Mouse (Mus musculus) left cerebral cortex, adult 2 months (tissue): ENCODE results near the gene Adcy5. TPM values are rescaled to one million over a fixed set of nuclear protein-coding genes. Genes with fewer than 3 reads are reported as not detected.

Experiments
- DNase-seq, 2 experiments: peaks; one replicate each; pipeline ENCODE4 v3.0.0; 2021 to 2022; ENCODE audit warnings: low spot score in 2 of 2, mixed read lengths in 1 of 2; ENCODE audit errors: extremely low spot score in 1 of 2
- H3K27ac ChIP-seq: fragments of 200-600 bp; 2 replicates; pipeline ENCODE4 v1.8.1; 2022
- H3K4me3 ChIP-seq: fragments of 200-600 bp; 2 replicates; pipeline ENCODE4 v1.8.1; 2022
- CTCF ChIP-seq: fragments of 200-600 bp; IDR thresholded peaks from 2 replicates; pipeline ENCODE4 v1.8.1; 2022; ENCODE audit warnings: antibody characterized with exemption, mild to moderate bottlenecking, moderate library complexity
- intact Hi-C: fragments of 180-260 bp; cut with DNase I; formaldehyde crosslinking; loops from one replicate; pipeline ENCODE4 v1.15.1; 2025
- total RNA-seq, 2 experiments: library from RNA; stranded (reverse); gene quantifications; 2 replicates each; pipeline ENCODE4 v1.2.3; 2021

Gene Adcy5
- total RNA-seq, 2 experiments from 2014 or later: 96.8 to 129 TPM

GRCm38 (mm10) chr16:35287244-35287643 lies 132.6 kb downstream of the Adcy5 start:
- no peak overlapping the region for H3K27ac ChIP-seq
- intact Hi-C loops: no loop called here
- no peak for TF ChIP-seq CTCF
- H3K4me3 ChIP-seq: no peak overlapping the region
- DNase-seq: no peak

GRCm38 (mm10) chr16:35297786-35298185 lies 143.1 kb downstream of the Adcy5 start:
- intact Hi-C loops: no loop called here
- no peak overlapping the region for H3K4me3 ChIP-seq
- H3K27ac ChIP-seq: no peak overlapping the region
- no peak for TF ChIP-seq CTCF
- no peak for DNase-seq

- no peak overlapping the region for H3K4me3 ChIP-seq
- DNase-seq: no peak
- TF ChIP-seq CTCF: no peak
- intact Hi-C loops: no loop called here
- H3K27ac ChIP-seq: no peak overlapping the region
These were observed 145.5 kb downstream of the Adcy5 start for GRCm38 (mm10) chr16:35300156-35300555.

- no peak for DNase-seq
- no peak overlapping the region for H3K27ac ChIP-seq
- intact Hi-C loops: no loop called here
- H3K4me3 ChIP-seq: no peak overlapping the region
- no peak for TF ChIP-seq CTCF
These were observed 148.0 kb downstream of the Adcy5 start for GRCm38 (mm10) chr16:35302441-35303280.

GRCm38 (mm10) chr16:35303721-35304120 lies 149.0 kb downstream of the Adcy5 start:
- intact Hi-C loops: no loop called here
- no peak for DNase-seq
- no peak for TF ChIP-seq CTCF

GRCm38 (mm10) chr16:35304416-35304815 lies 149.7 kb downstream of the Adcy5 start:
- no peak for DNase-seq
- no peak overlapping the region for H3K27ac ChIP-seq
- no peak overlapping the region for H3K4me3 ChIP-seq
- intact Hi-C loops: no loop called here
- no peak for TF ChIP-seq CTCF

More at GRCm38 (mm10) chr16:35303721-35304120, 149.0 kb downstream of the Adcy5 start:
- Histone ChIP-seq H3K4me3 (no peak overlapping the region), H3K27ac (no peak overlapping the region)

- intact Hi-C loops: no loop called here
- TF ChIP-seq CTCF: no peak
- no peak for DNase-seq
- H3K4me3 ChIP-seq: no peak overlapping the region
- H3K27ac ChIP-seq: no peak overlapping the region
These were observed 150.5 kb downstream of the Adcy5 start for GRCm38 (mm10) chr16:35305226-35305625.

GRCm38 (mm10) chr16:35306631-35307030 lies 152.0 kb downstream of the Adcy5 start:
- no peak overlapping the region for H3K4me3 ChIP-seq
- DNase-seq: no peak
- intact Hi-C loops: no loop called here
- TF ChIP-seq CTCF: no peak
- H3K27ac ChIP-seq: no peak overlapping the region

- no peak overlapping the region for H3K27ac ChIP-seq
- DNase-seq: no peak
- TF ChIP-seq CTCF: no peak
- H3K4me3 ChIP-seq: no peak overlapping the region
- intact Hi-C loops: no loop called here
These were observed 152.7 kb downstream of the Adcy5 start for GRCm38 (mm10) chr16:35307331-35307730.

GRCm38 (mm10) chr16:35308016-35308415 lies 153.3 kb downstream of the Adcy5 start:
- no peak overlapping the region for H3K4me3 ChIP-seq
- intact Hi-C loops: no loop called here
- no peak for TF ChIP-seq CTCF
- no peak for DNase-seq
- no peak overlapping the region for H3K27ac ChIP-seq

GRCm38 (mm10) chr16:35308486-35309143 lies 153.9 kb downstream of the Adcy5 start:
- H3K4me3 ChIP-seq: no peak overlapping the region
- H3K27ac ChIP-seq: no peak overlapping the region
- intact Hi-C loops: no loop called here
- no peak for DNase-seq
- TF ChIP-seq CTCF: no peak

- no peak for TF ChIP-seq CTCF
- no peak for DNase-seq
- H3K27ac ChIP-seq: no peak overlapping the region
- intact Hi-C loops: no loop called here
- no peak overlapping the region for H3K4me3 ChIP-seq
These were observed 155.0 kb downstream of the Adcy5 start for GRCm38 (mm10) chr16:35309634-35310033.
